Mouse (Mus musculus): Measurements from ENCODE around the gene Gpr15. TPM values are rescaled to one million over a fixed set of nuclear protein-coding genes. Genes with fewer than 3 reads are reported as not detected.

The Gpr15 gene
- polyA plus RNA-seq (2017; shearing (Covaris generic)) = 53.3 TPM

DNA sequence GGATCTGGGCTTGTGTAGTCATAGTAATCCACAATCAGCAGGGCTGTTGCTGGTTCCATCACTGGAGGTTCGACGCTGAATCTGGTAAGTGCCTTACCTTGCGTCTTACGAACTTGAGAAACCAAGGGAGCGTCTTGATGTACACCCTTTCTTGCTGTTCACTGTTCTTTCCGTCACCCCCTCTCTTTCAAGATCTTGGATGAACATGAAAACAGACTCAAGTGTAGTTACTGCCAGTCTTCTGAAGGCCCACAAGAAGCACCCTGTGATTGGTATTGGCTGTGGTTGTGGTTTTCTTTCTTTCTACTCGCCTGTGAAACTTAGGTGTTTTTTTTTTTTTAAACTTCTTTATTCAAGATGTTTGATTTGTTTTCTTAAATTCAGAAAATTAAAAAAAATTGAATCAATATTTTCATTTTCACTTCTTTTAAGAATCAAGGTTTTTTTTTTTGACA is at the start of gene Gpr15:
Gene Gpr15 (minus strand): TSS at position 405 of the 455 bp plus-strand sequence.

GRCm38 (mm10) chr16:58763076-58763475 is 44.2 kb upstream of the Gpr15 start, which contains the start of gene Olfr172:
Olfr172 (minus strand) TSS chr16:58763176.

GRCm38 (mm10) chr16:58727477-58728131 is 8.7 kb upstream of the Gpr15 start, which contains the start of gene Cldnd1:
Cldnd1 (plus strand) TSS chr16:58727910.

GRCm38 (mm10) chr16:58669917-58670630 is 48.8 kb downstream of the Gpr15 start, which contains the start of gene Cpox:
Cpox (plus strand) TSS chr16:58670292.

Other genes with a start within 250 kb of the Gpr15 start
- 5.8 TPM for gene St3gal6, start 194.8 kb downstream of the Gpr15 start, polyA plus RNA-seq (2017; shearing (Covaris generic))
- not detected for gene Gm813, start 102.1 kb downstream of the Gpr15 start, polyA plus RNA-seq (2017; shearing (Covaris generic))
- not detected for gene E330017A01Rik, start 80.3 kb downstream of the Gpr15 start, polyA plus RNA-seq (2017; shearing (Covaris generic))
- 55.2 TPM for gene Cpox, start 48.8 kb downstream of the Gpr15 start, polyA plus RNA-seq (2017; shearing (Covaris generic))
- 175 TPM for gene Cldnd1, start 8.8 kb upstream of the Gpr15 start, polyA plus RNA-seq (2017; shearing (Covaris generic))
- gene Olfr172, start 44.1 kb upstream of the Gpr15 start, polyA plus RNA-seq (2017; shearing (Covaris generic)) = not detected
- 2.0 TPM for gene Olfr173, start 81.2 kb upstream of the Gpr15 start, polyA plus RNA-seq (2017; shearing (Covaris generic))
- gene Olfr175-ps1, start 107.7 kb upstream of the Gpr15 start, polyA plus RNA-seq (2017; shearing (Covaris generic)) = 0.24 TPM
- not detected for gene Olfr177, start 155.7 kb upstream of the Gpr15 start, polyA plus RNA-seq (2017; shearing (Covaris generic))
- 0.13 TPM for gene Olfr178, start 173.0 kb upstream of the Gpr15 start, polyA plus RNA-seq (2017; shearing (Covaris generic))
- gene Olfr181, start 209.7 kb upstream of the Gpr15 start, polyA plus RNA-seq (2017; shearing (Covaris generic)) = not detected
- gene Olfr180, start 210.3 kb upstream of the Gpr15 start, polyA plus RNA-seq (2017; shearing (Covaris generic)) = not detected

All from inflammation-experienced regulatory T-cells, adult 16 weeks (primary cell).